Mouse (Mus musculus) layer of hippocampus, adult 2 months (tissue): ENCODE results near the gene Ube2v1. TPM values are rescaled to one million over a fixed set of nuclear protein-coding genes. Genes with fewer than 3 reads are reported as not detected.

Experiments
- DNase-seq, 2 experiments: peaks; one replicate each; pipeline ENCODE4 v3.0.0; 2022; ENCODE audit warnings: low spot score in 2 of 2
- H3K27ac ChIP-seq: fragments of 200-600 bp; 2 replicates; pipeline ENCODE4 v1.8.1; 2022
- H3K4me3 ChIP-seq: fragments of 200-600 bp; 2 replicates; pipeline ENCODE4 v1.8.1; 2022; ENCODE audit warnings: mild to moderate bottlenecking
- CTCF ChIP-seq: fragments of 200-600 bp; conservative IDR thresholded peaks from 2 replicates; pipeline ENCODE4 v1.8.1; 2022; ENCODE audit warnings: antibody characterized with exemption, mild to moderate bottlenecking, moderate library complexity
- total RNA-seq, 2 experiments: library from RNA; stranded (reverse); gene quantifications; 2 replicates each; pipeline ENCODE4 v1.2.3; 2021

The Ube2v1 gene
- total RNA-seq, 2 experiments from 2014 or later, result 216 to 232 TPM

DNA sequence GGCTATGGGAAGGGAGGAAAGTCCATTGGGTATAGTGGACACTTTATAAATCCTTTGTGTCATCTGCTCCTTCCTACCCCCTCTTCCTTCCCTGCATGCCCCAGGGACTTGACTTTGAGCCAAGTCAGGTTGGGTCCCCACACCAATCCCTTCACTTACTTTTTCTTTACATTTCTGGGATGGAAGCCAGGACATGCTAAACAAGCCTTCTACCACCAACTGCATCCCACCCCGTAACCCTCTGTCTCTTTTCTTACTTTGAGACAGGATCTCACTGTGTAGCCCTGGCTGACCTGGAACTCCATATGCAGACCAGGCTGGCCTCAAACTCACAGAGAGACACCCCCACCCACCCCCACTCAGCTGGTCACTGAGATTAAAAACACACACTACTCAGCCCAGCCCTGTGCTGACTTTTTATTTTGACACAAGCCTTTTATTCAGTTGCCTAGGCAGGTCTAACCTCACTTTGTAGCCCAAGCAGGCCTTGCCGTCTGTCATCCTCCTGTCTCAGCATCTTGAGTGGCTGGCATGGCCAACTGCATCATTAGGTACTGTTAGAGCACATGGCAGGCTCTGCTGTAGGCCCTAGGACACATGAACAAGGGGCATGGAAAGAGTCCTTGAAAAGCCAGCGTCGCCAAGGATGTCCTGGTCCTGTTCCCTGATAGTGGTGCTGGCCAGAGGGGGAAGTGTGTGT is 38.2 kb downstream of the Ube2v1 start:
- Histone ChIP-seq H3K4me3 (no peak overlapping the region), H3K27ac (peak overlapping the region; percentile 58; the same call in 1 of the 2 replicates)
- DNase-seq, result no peak
- TF ChIP-seq CTCF, result no peak

DNA sequence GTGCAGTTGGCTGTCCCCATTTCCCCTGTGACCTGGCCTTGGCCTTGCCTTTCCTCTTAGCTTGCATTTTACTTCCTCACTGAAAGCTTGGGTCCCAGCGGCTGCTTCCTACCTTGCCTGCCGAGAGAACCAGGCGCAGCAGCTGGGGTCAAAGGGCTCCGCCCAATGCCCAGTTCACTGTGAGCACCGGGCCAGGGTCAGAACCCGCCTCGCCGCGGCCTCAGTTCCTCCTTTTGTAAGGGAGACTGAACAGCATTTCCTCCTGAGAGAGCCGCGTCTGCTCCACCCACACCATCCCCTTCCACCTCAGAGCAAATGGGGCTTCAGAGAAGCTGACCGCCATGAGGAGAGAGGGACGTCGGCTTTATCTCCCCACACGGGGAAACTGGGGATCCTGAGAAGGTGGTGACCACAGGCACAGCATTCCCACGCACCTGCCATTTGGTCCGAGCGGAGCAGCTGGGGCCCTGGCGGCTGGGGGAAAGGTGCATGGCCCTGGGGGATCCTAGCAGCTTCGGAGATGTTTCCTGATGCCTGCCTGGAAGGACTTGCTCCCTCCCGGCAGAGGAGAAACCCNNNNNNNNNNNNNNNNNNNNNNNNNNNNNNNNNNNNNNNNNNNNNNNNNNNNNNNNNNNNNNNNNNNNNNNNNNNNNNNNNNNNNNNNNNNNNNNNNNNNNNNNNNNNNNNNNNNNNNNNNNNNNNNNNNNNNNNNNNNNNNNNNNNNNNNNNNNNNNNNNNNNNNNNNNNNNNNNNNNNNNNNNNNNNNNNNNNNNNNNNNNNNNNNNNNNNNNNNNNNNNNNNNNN is 42.9 kb downstream of the Ube2v1 start:
- DNase-seq, result no peak
- H3K27ac ChIP-seq, result peak overlapping the region; percentile 66
- no peak; the same call in 1 of the 2 replicates for TF ChIP-seq CTCF
- H3K4me3 ChIP-seq, result peak overlapping the region; percentile 37

- Histone ChIP-seq H3K4me3 (no peak overlapping the region), H3K27ac (no peak overlapping the region)
- no peak for DNase-seq
- TF ChIP-seq CTCF, result no peak
Observed at GRCm38 (mm10) chr2:167586976-167587375, 44.9 kb downstream of the Ube2v1 start.

DNA sequence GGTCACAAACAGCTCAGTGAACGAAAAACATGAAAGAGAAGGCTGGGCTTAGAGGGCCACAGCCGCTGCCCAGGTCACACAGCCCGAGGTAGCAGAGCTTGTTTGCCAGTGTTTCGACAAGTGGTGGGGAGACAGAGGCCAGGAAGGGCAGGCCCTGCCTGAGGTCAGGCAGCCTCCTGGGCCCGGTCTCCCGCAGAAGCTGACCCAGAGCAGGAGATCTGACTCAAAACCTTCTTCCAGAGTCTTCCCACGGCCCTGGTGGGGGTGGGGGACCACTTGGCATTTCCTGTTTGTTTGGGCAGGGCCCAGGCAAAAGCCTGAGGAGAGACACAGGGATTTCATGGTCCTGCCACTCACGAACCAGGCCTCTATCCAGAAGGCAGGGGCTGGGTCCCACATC is 45.9 kb downstream of the Ube2v1 start:
- TF ChIP-seq CTCF, result no peak
- no peak overlapping the region for H3K4me3 ChIP-seq
- DNase-seq, result no peak
- no peak overlapping the region; the same call in 1 of the 2 replicates for H3K27ac ChIP-seq

DNA sequence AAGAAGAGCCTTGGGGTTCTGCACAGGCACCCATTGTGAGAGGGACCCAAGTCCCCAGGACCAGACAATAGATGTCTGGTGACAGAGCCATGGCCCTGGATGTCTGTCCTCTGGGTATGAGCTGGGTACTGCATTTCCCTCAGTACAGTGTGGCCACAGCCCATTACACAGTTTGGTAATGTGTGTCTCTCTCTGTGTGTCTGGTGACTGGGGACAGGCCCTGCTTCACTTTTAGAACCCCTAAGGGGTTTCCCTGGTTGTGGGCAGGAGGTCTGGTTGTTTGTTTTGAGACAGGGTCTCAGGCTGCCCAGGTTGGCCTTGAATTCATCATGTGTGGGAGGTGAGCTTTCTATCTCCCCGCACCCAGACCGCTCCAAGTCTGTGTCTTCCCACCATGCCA is 46.6 kb downstream of the Ube2v1 start:
- DNase-seq, result no peak
- no peak overlapping the region for H3K4me3 ChIP-seq
- TF ChIP-seq CTCF, result no peak
- no peak overlapping the region for H3K27ac ChIP-seq

DNA sequence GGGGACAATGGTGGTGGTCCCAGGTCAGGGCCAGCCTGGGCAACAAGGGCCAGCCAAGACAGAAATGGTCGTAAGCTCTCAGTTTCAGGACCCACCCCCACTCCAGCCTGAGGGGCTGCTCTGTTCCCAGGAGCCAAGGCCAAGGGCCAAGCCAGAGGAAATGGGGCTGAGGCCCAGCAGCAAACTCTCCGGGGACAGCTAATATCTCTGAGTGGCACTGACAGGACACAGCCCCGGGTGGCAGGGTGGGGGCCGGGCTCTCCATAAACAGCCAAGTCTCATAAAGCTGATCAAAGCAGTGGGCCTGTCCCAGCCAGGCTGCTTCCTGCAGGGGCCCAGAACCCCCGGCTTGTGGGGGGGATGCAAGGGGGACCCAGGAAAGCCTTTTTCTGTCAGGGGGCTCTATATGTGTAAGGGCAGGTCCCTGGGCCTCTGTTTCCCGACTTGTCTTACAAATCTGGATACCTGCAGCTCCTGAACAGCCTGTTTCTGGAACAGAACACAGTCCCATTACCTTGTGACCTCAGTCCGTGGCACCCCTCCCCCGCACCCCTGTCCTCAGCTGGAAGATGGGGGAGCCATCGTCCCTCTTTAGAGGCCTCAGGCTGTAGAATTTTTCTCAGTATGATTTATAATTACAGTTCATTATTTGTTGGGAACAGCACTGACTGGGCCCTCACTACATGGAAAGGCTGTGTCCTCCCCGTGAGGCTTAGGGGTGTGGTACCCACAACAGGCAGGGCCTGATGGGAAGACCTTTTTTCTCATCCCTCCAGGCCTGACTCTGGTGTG is 48.5 kb downstream of the Ube2v1 start:
- no peak for DNase-seq
- H3K4me3 ChIP-seq, result no peak overlapping the region
- no peak for TF ChIP-seq CTCF
- H3K27ac ChIP-seq, result no peak overlapping the region

DNA sequence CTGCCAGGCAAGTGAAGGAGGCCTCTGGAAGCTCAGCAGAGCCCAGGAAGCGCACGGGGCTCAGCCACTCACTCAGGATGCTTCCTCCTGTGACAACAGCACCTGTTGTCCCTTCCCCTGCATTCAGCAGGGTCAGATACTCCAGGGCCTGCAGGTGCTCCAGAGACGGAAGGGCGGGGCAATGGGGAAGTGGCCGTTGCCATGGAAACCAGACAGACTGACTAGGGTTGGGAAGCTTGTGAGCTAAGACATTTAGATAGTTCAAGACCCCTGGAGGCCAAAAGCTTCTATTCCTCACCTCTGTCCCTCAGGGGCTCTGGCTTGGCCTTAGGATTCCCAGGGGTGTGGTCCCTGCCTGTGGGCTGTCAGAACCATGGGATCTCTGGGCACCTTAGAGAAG is 53.4 kb downstream of the Ube2v1 start:
- TF ChIP-seq CTCF, result no peak
- Histone ChIP-seq H3K4me3 (no peak overlapping the region), H3K27ac (no peak overlapping the region)
- no peak for DNase-seq

DNA sequence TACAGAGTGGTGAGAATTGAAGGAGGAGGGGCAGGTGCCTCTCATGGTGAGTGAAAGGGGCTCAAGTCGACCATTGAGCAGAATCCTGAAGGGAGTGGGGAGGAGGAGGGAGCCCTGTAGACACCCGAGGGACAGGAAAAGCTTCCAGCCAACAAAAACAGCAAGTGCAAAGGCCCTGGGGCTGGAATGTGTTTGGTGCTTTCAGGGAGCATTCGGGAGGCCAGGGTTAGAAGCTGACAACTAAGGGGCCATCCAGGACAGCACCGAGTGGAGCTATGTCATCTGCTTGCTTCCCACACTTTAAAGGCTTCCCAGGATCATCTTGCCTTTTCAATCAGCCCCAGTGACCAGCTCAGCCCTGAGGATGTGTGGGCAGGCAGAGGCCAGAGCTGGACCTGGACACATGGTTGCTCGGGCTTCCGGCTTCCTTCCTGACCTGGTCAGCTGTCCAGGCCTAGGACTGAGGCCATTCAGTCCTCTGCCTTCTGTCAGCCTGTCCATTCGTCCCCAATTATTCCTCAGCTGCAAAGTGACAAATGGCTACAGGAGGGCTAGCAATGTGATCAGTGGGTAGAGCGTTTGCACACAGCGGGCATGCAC is 54.6 kb downstream of the Ube2v1 start:
- Histone ChIP-seq H3K27ac (no peak overlapping the region), H3K4me3 (no peak overlapping the region)
- no peak for TF ChIP-seq CTCF
- no peak for DNase-seq

GRCm38 (mm10) chr2:167576121-167576620 is 55.7 kb downstream of the Ube2v1 start:
- DNase-seq, result no peak
- Histone ChIP-seq H3K27ac (no peak overlapping the region), H3K4me3 (no peak overlapping the region)
- TF ChIP-seq CTCF, result no peak

DNA sequence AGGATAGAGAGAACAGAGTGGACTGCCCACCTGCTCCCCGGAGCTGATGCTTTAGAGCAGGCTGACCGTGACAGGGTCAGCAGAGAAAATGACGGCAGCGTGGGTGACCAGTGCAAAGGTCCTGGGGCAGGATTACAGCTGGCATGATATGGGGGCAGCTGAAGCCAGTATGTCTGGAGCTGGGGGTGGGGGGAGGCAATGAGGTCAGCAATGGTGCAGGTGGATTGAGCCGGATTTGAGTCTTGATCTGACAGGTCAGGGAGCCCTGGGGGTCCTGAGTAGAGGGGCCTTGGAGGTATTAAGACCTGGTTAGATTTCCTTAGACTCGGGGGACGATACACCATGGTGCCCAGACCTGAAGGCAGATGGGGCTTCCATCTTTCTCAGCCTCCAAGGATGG is 56.3 kb downstream of the Ube2v1 start:
- no peak for DNase-seq
- Histone ChIP-seq H3K27ac (no peak overlapping the region), H3K4me3 (no peak overlapping the region)
- TF ChIP-seq CTCF, result no peak

DNA sequence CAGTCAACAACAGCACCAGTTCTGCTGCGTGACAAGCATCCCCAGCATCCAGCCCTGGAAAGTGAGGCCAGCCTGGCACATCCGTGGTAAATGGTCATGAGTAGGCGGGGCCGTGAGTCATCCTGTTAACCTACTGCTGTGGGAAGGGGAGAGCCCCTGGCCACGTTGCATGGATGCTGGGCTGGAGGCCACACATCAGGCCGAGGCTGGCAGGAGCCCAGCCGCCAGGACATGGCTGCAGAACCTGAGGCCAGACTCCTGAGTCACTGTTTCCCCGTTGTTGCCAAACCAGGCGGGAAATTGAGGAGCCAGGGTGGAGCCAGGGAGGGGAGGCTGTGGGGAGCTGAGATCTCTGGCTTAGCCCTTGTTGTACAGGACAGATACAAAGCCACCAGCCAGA is 57.1 kb downstream of the Ube2v1 start:
- no peak for TF ChIP-seq CTCF
- no peak for DNase-seq
- Histone ChIP-seq H3K4me3 (no peak overlapping the region), H3K27ac (no peak overlapping the region)

- H3K27ac ChIP-seq, result no peak overlapping the region
- no peak for DNase-seq
- TF ChIP-seq CTCF, result no peak
- no peak overlapping the region for H3K4me3 ChIP-seq
Observed at GRCm38 (mm10) chr2:167571442-167572220, 60.3 kb downstream of the Ube2v1 start.
